18 mouse cellular contexts compared by ENCODE assay signal in the genomic region with DNA sequence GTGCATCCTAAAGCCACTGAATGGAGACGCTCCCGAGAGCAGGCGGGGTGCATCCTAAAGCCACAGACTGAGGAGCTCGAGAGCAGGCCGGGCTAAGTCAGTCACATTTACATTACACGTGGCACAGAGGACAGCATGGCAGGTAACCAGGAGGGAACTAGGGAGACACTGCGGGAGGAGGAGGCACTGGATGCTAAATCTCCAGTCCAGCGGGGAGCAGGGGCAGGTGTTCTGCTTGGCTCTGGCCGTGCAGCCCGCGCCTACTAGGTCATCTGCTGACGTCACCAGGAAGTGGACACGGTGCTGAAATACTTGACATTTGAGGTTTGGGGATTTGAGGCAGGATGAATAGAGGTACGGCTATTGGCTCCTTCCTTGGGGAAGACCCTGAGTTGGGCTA.
"Had no signal": no experiment of that assay in that cellular context is flagged by ENCODE, and none has a peak within 500 bp of the region (broad histone marks: within the 10 kb centered on the region; RNA-seq: fewer than 3 reads in every experiment).

No protein-coding gene starts in this region.

- H3K4me2 ChIP-seq: limb, embryonic 12.5 days; liver, embryonic 13.5 days; lung, embryonic 15.5 days; midbrain, embryonic 11.5 days; neural tube, embryonic 13.5 days had no signal

- DNase-seq: kidney, postnatal 36 days; layer of hippocampus, adult 9-11 months; liver; liver, embryonic 13.5 days; liver, postnatal 0 days; lung, postnatal 14 days; retina, postnatal 1 day; right cerebral cortex, postnatal 4 days; spleen, adult 18-20 months; thymus, postnatal 14 days had no signal

- H3K27me3 ChIP-seq: limb, embryonic 12.5 days; liver, embryonic 13.5 days; neural tube, embryonic 13.5 days had no signal

- H3K36me3 ChIP-seq: limb, embryonic 12.5 days; liver, embryonic 13.5 days; lung, embryonic 15.5 days; neural tube, embryonic 13.5 days had no signal

- H3K4me3 ChIP-seq: limb, embryonic 12.5 days; liver, embryonic 13.5 days; lung, embryonic 15.5 days; megakaryocyte, embryonic 14.5 days; neural tube, embryonic 13.5 days had no signal

- H3K9me3 ChIP-seq: liver, embryonic 13.5 days; lung, embryonic 15.5 days; neural tube, embryonic 13.5 days had no signal

- H3K4me1 ChIP-seq: lung, embryonic 15.5 days; neural tube, embryonic 13.5 days had no signal

- H3K9ac ChIP-seq: limb, embryonic 12.5 days; liver, embryonic 13.5 days; liver, postnatal 0 days; lung, embryonic 15.5 days; neural tube, embryonic 13.5 days had no signal

- H3K27ac ChIP-seq: kidney, postnatal 0 days; limb, embryonic 12.5 days; liver, embryonic 13.5 days; lung, embryonic 15.5 days; macrophage; neural tube, embryonic 13.5 days had no signal

- ATAC-seq: liver, postnatal 0 days; midbrain, embryonic 16.5 days had no signal
